Mouse (Mus musculus) lung, adult 2 months (tissue): ENCODE data around the gene Pnpla2.

Experiments used
- CTCF ChIP-seq: fragments of 200-500 bp; IDR thresholded peaks from 2 replicates; pipeline ENCODE4 v1.5.1; 2011; ENCODE audit warnings: mild to moderate bottlenecking, low read length, control low read depth; ENCODE audit not compliant: insufficient read depth
- POLR2A ChIP-seq: fragments of 200-500 bp; IDR thresholded peaks from 2 replicates; pipeline ENCODE4 v1.6.1; 2011; ENCODE audit warnings: low read depth, mild to moderate bottlenecking, control low read depth, low read length, borderline replicate concordance; ENCODE audit errors: extremely low read depth

DNA sequence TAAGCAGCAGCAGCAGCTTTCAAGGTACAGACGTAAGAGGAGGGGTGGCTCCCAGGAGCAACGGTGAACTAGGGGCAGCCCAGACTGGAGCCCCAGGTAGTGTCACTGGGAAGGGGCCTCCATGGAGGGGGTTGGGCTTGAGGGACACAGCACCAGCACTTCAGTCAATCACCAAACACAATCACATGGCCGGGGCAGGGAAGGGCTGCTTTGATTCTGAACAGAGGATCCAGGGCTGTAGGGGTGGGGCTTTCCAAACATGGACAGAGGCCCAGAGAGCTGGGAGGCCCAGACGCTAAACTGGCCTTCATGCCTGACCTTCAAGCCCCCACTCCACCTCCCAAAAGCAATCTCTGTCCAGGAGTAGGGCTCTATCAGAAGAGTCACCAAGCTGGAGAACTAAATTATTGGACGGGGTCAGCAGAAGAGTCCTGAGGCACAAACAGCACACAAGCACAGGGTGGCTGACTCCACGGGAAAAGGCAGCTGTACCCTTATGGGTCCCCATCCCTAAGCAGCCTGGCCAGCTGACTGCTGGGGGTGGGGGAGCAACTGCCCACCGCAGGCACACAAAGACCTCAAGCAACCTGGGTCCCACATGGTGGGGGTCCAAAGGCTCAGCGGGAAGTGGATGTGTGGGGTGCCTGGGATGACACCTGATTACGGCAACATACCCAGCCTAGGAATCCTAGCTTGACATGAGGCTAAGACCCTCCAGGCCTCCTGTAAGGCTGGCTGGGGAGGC lies 25.0 kb upstream of the Pnpla2 start:
- TF ChIP-seq CTCF (no peak), POLR2A (no peak)
